Mouse (Mus musculus) embryo, embryonic 9.5 days (tissue): ENCODE results near the gene Ifna16.

ENCODE experiments used
- DNase-seq: peaks from one replicate; pipeline ENCODE4 v3.0.0-alpha.2; 2017; ENCODE audit errors: extremely low spot score

Gene Ifna16

GRCm38 (mm10) chr4:88642526-88642925 lies 34.2 kb downstream of the Ifna16 start:
- peak; percentile 5 for DNase-seq

DNA sequence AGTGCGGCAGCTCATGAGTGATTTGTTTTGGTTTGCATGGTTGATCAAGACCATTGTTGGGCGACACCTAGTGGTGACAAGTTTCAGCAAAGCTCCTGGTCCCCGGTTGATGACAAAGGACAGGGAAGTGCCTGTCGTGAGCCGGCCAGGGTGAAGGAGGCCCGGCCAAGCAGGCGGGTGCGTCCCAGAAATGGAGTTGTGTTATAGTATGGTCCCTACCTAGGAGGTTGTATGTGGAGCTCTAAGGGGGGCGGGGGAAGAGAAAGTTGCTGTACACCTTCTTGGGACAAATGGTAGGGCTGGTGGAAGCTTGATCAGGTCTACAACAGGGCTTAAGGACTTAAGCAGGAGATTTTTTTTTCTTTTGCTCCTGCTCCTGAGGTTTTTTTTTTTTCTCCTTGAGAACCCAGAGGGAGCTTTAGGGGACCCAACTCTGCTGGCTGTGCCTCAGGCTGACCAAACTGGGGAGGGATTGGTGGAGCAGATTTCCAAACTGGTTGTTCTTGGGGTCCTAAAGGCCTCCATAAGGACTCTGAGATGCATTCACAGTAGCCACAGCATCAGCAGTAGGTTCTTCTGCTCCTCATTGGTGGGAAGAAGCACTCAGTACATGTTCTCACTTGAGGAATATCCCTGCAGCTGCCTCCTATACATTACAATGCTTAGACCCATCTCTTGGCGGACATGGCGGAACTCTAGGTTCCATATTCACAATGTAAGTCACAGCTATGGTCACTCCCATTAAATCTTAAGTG lies 35.5 kb downstream of the Ifna16 start:
- DNase-seq: peak; percentile 89

DNA sequence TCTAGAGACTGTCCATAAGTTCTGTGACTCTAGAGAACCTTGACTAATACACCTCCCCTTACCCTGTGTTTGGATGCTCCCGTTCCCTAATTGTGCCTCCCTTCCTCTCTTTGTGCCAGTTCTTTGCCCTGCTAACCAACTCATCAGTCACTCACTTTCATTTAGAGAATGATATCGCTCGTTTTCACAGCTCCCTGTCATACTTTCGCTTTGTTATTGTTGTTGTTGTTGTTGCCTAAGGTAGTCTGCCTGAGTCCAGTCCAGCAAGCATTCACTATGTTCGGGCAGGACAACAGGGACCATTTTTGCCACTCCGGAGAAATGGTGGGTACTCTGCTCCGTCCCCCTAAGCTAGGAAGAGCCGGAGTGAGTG lies 36.0 kb downstream of the Ifna16 start:
- DNase-seq: no peak

- DNase-seq: no peak
Measured at GRCm38 (mm10) chr4:88634311-88634710, 42.4 kb downstream of the Ifna16 start, which contains the start of gene C87499. Gene C87499, minus strand, starts transcription at chr4:88634411.
